Comparison of ENCODE assay signal across 13 mouse cellular contexts in genomic region chr1:194626109-194626508, GRCm38 (mm10). TPM values are rescaled to one million over a fixed set of nuclear protein-coding genes. Genes with fewer than 3 reads are reported as not detected.
A peak's percentile ranks its signal among the peaks of the same experiment; 100 is the strongest.
DNase-seq lines count a peak whose midpoint lies in the region; ATAC-seq lines count a peak whose summit lies in the region.
"Had no signal": no experiment of that assay in that cellular context is flagged by ENCODE, and none has a peak within 500 bp of the region (broad histone marks: within the 10 kb centered on the region; RNA-seq: fewer than 3 reads in every experiment).

No protein-coding gene starts in this region.

- peaks cover 99% of the 10 kb centered on the region for H3K4me1 ChIP-seq in forebrain, embryonic 13.5 days
- peaks cover 24% of the 10 kb centered on the region; the same call in 1 of the 2 replicates for H3K4me1 ChIP-seq in forebrain, embryonic 11.5 days (replicated peaks; ENCODE audit: control insufficient read depth, insufficient read depth, low read length)
- peaks cover 78% of the 10 kb centered on the region for H3K4me1 ChIP-seq in neural tube, embryonic 14.5 days (ENCODE audit: control insufficient read depth, insufficient read depth, low read length)

- H3K36me3 ChIP-seq in forebrain, embryonic 13.5 days (ENCODE audit: poor library complexity, severe bottlenecking): 0 out of 2 replicates have a peak, but pooled peaks cover 6% of the 10 kb centered on the region
- no peaks in the 10 kb centered on the region for H3K36me3 ChIP-seq in forebrain, embryonic 11.5 days (ENCODE audit: control insufficient read depth, insufficient read depth, low read length)
- H3K36me3 ChIP-seq in neural tube, embryonic 14.5 days (ENCODE audit: control insufficient read depth, insufficient read depth, low read length): peaks cover 5% of the 10 kb centered on the region; the same call in 1 of the 2 replicates
- H3K36me3 ChIP-seq: heart, embryonic 15.5 days had no signal

- H3K9me3 ChIP-seq in forebrain, embryonic 13.5 days (replicated peaks): no peaks in the 10 kb centered on the region
- no peaks in the 10 kb centered on the region for H3K9me3 ChIP-seq in forebrain, embryonic 11.5 days (ENCODE audit: control insufficient read depth, low read length)
- H3K9me3 ChIP-seq in neural tube, embryonic 14.5 days (ENCODE audit: control insufficient read depth, low read length): no peaks in the 10 kb centered on the region
- H3K9me3 ChIP-seq: heart, embryonic 15.5 days; megakaryocyte, embryonic 14.5 days had no signal

- H3K4me2 ChIP-seq in forebrain, embryonic 13.5 days: peak overlapping the region; percentile 64
- no peak overlapping the region for H3K4me2 ChIP-seq in forebrain, embryonic 11.5 days (ENCODE audit: low read depth, low read length, severe bottlenecking)
- H3K4me2 ChIP-seq in neural tube, embryonic 14.5 days (ENCODE audit: low read depth, low read length): peak overlapping the region; percentile 78
- H3K4me2 ChIP-seq: heart, embryonic 15.5 days had no signal

- no peaks in the 10 kb centered on the region for H3K27me3 ChIP-seq in forebrain, embryonic 13.5 days
- no peaks in the 10 kb centered on the region for H3K27me3 ChIP-seq in forebrain, embryonic 11.5 days (ENCODE audit: control insufficient read depth, insufficient read depth, low read length)
- no peaks in the 10 kb centered on the region for H3K27me3 ChIP-seq in neural tube, embryonic 14.5 days (ENCODE audit: control insufficient read depth, insufficient read depth, low read length)
- H3K27me3 ChIP-seq: heart, embryonic 15.5 days had no signal

- peak overlapping the region; percentile 96 for H3K4me3 ChIP-seq in forebrain, embryonic 13.5 days
- no peak overlapping the region for H3K4me3 ChIP-seq in forebrain, embryonic 11.5 days (ENCODE audit: low read depth, low read length)
- peak overlapping the region; percentile 62 for H3K4me3 ChIP-seq in neural tube, embryonic 14.5 days (ENCODE audit: low read depth, low read length)
- H3K4me3 ChIP-seq: heart, embryonic 15.5 days; megakaryocyte, embryonic 14.5 days had no signal

- H3K27ac ChIP-seq in forebrain, embryonic 13.5 days: no peak overlapping the region
- H3K27ac ChIP-seq in forebrain, embryonic 11.5 days (ENCODE audit: low read depth, low read length): no peak overlapping the region
- H3K27ac ChIP-seq in neural tube, embryonic 14.5 days (ENCODE audit: low read depth, low read length): no peak overlapping the region
- H3K27ac ChIP-seq: heart, embryonic 15.5 days had no signal

- 0 out of 2 replicates have a peak overlapping the region, but pooled peaks have one; percentile 99 for H3K9ac ChIP-seq in forebrain, embryonic 13.5 days
- no peak overlapping the region for H3K9ac ChIP-seq in forebrain, embryonic 11.5 days (ENCODE audit: low read length)
- H3K9ac ChIP-seq in neural tube, embryonic 14.5 days (replicated peaks; ENCODE audit: low read depth, low read length): no peak overlapping the region
- H3K9ac ChIP-seq: heart, embryonic 15.5 days had no signal

- no peak for ATAC-seq in forebrain, embryonic 13.5 days
- ATAC-seq in forebrain, embryonic 11.5 days (replicated peaks; ENCODE audit: low FRiP score): no peak
- peak; percentile 86 to 96 for ATAC-seq in hematopoietic stem cell, adult 5-6 weeks (replicated peaks in 1 of 2; ENCODE audit: insufficient read depth in 1 of 2, low FRiP score in 2 of 2, low TSS enrichment in 1 of 2, low read depth in 1 of 2, poor library complexity in 2 of 2, severe bottlenecking in 2 of 2)
- ATAC-seq in neural tube, embryonic 14.5 days (ENCODE audit: low read depth): no peak

- 86% methylated on average over 2 of the region's 2 CpGs for WGBS in forebrain, embryonic 13.5 days
- 87% methylated on average over 2 of the region's 2 CpGs for WGBS in forebrain, embryonic 11.5 days
- WGBS in neural tube, embryonic 14.5 days: 96% methylated on average over 2 of the region's 2 CpGs

- DNase-seq in forebrain, embryonic 11.5 days (ENCODE audit: low spot score): no peak
- DNase-seq in lung, adult 18-20 months: peak; percentile 40 to 48
- DNase-seq in lung, postnatal 14 days: no peak
- DNase-seq in retina, postnatal 1 day: no peak
- DNase-seq in frontal cortex, postnatal 36 days (ENCODE audit: low spot score in 2 of 2): no peak
- DNase-seq: adrenal gland, postnatal 36 days; B cell, adult 2 months; left cerebral cortex, postnatal 4 days had no signal

RNA-seq across cellular contexts. Expression of gene Plxna2, which starts 8.1 kb away (rescaled TPM):
- polyA plus RNA-seq in forebrain, embryonic 13.5 days (2015; fragmentation: Nextera tagmentation; extraction: Ambion mirVana): 46.9 and 55.8 TPM in 2 replicates
- 19.0 and 22.5 TPM in 2 replicates for polyA plus RNA-seq in forebrain, embryonic 11.5 days (2014; fragmentation: Nextera tagmentation; extraction: Ambion mirVana)
- 0.30 and 0.88 TPM in 2 replicates for total RNA-seq in hematopoietic stem cell, adult 5-6 weeks (2017)
- 76.0 and 79.2 TPM in 2 replicates for polyA plus RNA-seq in neural tube, embryonic 14.5 days (2014; fragmentation: Nextera tagmentation; extraction: Ambion mirVana)

Comparison
In these comparisons a context has a peak if more than half of its experiments do, and no peak if none do; other contexts are left out.
1. DNase-seq: peak in lung, adult 18-20 months (2 of 2); none in forebrain, embryonic 11.5 days (single experiment), lung, postnatal 14 days (single experiment), retina, postnatal 1 day (single experiment) and frontal cortex, postnatal 36 days (0 of 2).
2. ATAC-seq: peak in hematopoietic stem cell, adult 5-6 weeks (2 of 2); none in forebrain, embryonic 13.5 days (single experiment), forebrain, embryonic 11.5 days (single experiment) and neural tube, embryonic 14.5 days (single experiment).